Mouse (Mus musculus): Measurements from ENCODE around the gene Arg2. TPM values are rescaled to one million over a fixed set of nuclear protein-coding genes. Genes with fewer than 3 reads are reported as not detected.

Gene Arg2
- polyA plus RNA-seq, 1 experiment from 2014 or later, result 0.14 TPM

- H3K36me3 ChIP-seq (ENCODE audit: control insufficient read depth, insufficient read depth, low read length), result no peaks in the 10 kb centered on the region
Measured at GRCm38 (mm10) chr12:79138999-79139398, 8.4 kb downstream of the Arg2 start.

GRCm38 (mm10) chr12:79139417-79139816 is 8.8 kb downstream of the Arg2 start:
- no peak overlapping the region for H3K4me3 ChIP-seq (ENCODE audit: control insufficient read depth in 1 of 2, insufficient read depth in 1 of 2, low read depth in 1 of 2, low read length in 2 of 2)
- no peak overlapping the region for H3K4me2 ChIP-seq (ENCODE audit: low read length)
- no peaks in the 10 kb centered on the region for H3K9me3 ChIP-seq (ENCODE audit: control insufficient read depth, low read length)
- no peaks in the 10 kb centered on the region for H3K36me3 ChIP-seq (ENCODE audit: control insufficient read depth, insufficient read depth, low read length)
- no peak for ATAC-seq (ENCODE audit: insufficient number of reproducible peaks, insufficient read depth, low FRiP score, low read depth)
- H3K27ac ChIP-seq (replicated peaks in 1 of 2; ENCODE audit: control insufficient read depth in 1 of 2, insufficient read depth in 1 of 2, low read depth in 2 of 2, low read length in 2 of 2), result no peak overlapping the region
- WGBS, result 44% methylated on average over 1 of the region's 1 CpGs
- H3K27me3 ChIP-seq (ENCODE audit: control insufficient read depth, insufficient read depth, low read length), result no peaks in the 10 kb centered on the region
- H3K9ac ChIP-seq (ENCODE audit: low read length), result no peak overlapping the region
- no peaks in the 10 kb centered on the region for H3K4me1 ChIP-seq (ENCODE audit: control insufficient read depth in 2 of 2, insufficient read depth in 2 of 2, low read length in 2 of 2)

More at GRCm38 (mm10) chr12:79138999-79139398, 8.4 kb downstream of the Arg2 start:
- H3K4me3 ChIP-seq (ENCODE audit: control insufficient read depth in 1 of 2, insufficient read depth in 1 of 2, low read depth in 1 of 2, low read length in 2 of 2), result no peak overlapping the region
- H3K27ac ChIP-seq (replicated peaks in 1 of 2; ENCODE audit: control insufficient read depth in 1 of 2, insufficient read depth in 1 of 2, low read depth in 2 of 2, low read length in 2 of 2), result no peak overlapping the region
- H3K4me2 ChIP-seq (ENCODE audit: low read length), result no peak overlapping the region
- no peaks in the 10 kb centered on the region for H3K4me1 ChIP-seq (ENCODE audit: control insufficient read depth in 2 of 2, insufficient read depth in 2 of 2, low read length in 2 of 2)
- ATAC-seq (ENCODE audit: insufficient number of reproducible peaks, insufficient read depth, low FRiP score, low read depth), result no peak
- no peaks in the 10 kb centered on the region for H3K27me3 ChIP-seq (ENCODE audit: control insufficient read depth, insufficient read depth, low read length)
- H3K9me3 ChIP-seq (ENCODE audit: control insufficient read depth, low read length), result no peaks in the 10 kb centered on the region
- H3K9ac ChIP-seq (ENCODE audit: low read length), result no peak overlapping the region

GRCm38 (mm10) chr12:79140811-79141210 is 10.2 kb downstream of the Arg2 start:
- H3K9me3 ChIP-seq (ENCODE audit: control insufficient read depth, low read length), result no peaks in the 10 kb centered on the region
- no peak overlapping the region for H3K27ac ChIP-seq (replicated peaks in 1 of 2; ENCODE audit: control insufficient read depth in 1 of 2, insufficient read depth in 1 of 2, low read depth in 2 of 2, low read length in 2 of 2)
- no peak overlapping the region for H3K4me2 ChIP-seq (ENCODE audit: low read length)
- 85% methylated on average over 2 of the region's 2 CpGs for WGBS
- H3K4me3 ChIP-seq (ENCODE audit: control insufficient read depth in 1 of 2, insufficient read depth in 1 of 2, low read depth in 1 of 2, low read length in 2 of 2), result no peak overlapping the region
- H3K27me3 ChIP-seq (ENCODE audit: control insufficient read depth, insufficient read depth, low read length), result no peaks in the 10 kb centered on the region
- H3K4me1 ChIP-seq (ENCODE audit: control insufficient read depth in 2 of 2, insufficient read depth in 2 of 2, low read length in 2 of 2), result no peaks in the 10 kb centered on the region
- no peak for ATAC-seq (ENCODE audit: insufficient number of reproducible peaks, insufficient read depth, low FRiP score, low read depth)
- no peaks in the 10 kb centered on the region for H3K36me3 ChIP-seq (ENCODE audit: control insufficient read depth, insufficient read depth, low read length)
- no peak overlapping the region for H3K9ac ChIP-seq (ENCODE audit: low read length)

- Histone ChIP-seq H3K9me3 (ENCODE audit: control insufficient read depth, low read length) (no peaks in the 10 kb centered on the region), H3K4me1 (ENCODE audit: control insufficient read depth in 2 of 2, insufficient read depth in 2 of 2, low read length in 2 of 2) (no peaks in the 10 kb centered on the region), H3K4me3 (ENCODE audit: control insufficient read depth in 1 of 2, insufficient read depth in 1 of 2, low read depth in 1 of 2, low read length in 2 of 2) (no peak overlapping the region), H3K9ac (ENCODE audit: low read length) (no peak overlapping the region), H3K27me3 (ENCODE audit: control insufficient read depth, insufficient read depth, low read length) (no peaks in the 10 kb centered on the region), H3K4me2 (ENCODE audit: low read length) (no peak overlapping the region), H3K36me3 (ENCODE audit: control insufficient read depth, insufficient read depth, low read length) (no peaks in the 10 kb centered on the region), H3K27ac (replicated peaks in 1 of 2; ENCODE audit: control insufficient read depth in 1 of 2, insufficient read depth in 1 of 2, low read depth in 2 of 2, low read length in 2 of 2) (no peak overlapping the region)
- ATAC-seq (ENCODE audit: insufficient number of reproducible peaks, insufficient read depth, low FRiP score, low read depth), result no peak
Measured at GRCm38 (mm10) chr12:79141384-79141783, 10.8 kb downstream of the Arg2 start.

- 93% methylated on average over 6 of the region's 6 CpGs for WGBS
- no peak for ATAC-seq (ENCODE audit: insufficient number of reproducible peaks, insufficient read depth, low FRiP score, low read depth)
- no peaks in the 10 kb centered on the region for H3K9me3 ChIP-seq (ENCODE audit: control insufficient read depth, low read length)
Measured at GRCm38 (mm10) chr12:79149653-79150052, 19.1 kb downstream of the Arg2 start.

GRCm38 (mm10) chr12:79162876-79163275 is 32.3 kb downstream of the Arg2 start:
- no peak for ATAC-seq (ENCODE audit: insufficient number of reproducible peaks, insufficient read depth, low FRiP score, low read depth)
- Histone ChIP-seq H3K9ac (ENCODE audit: low read length) (no peak overlapping the region), H3K27ac (replicated peaks in 1 of 2; ENCODE audit: control insufficient read depth in 1 of 2, insufficient read depth in 1 of 2, low read depth in 2 of 2, low read length in 2 of 2) (no peak overlapping the region), H3K27me3 (ENCODE audit: control insufficient read depth, insufficient read depth, low read length) (no peaks in the 10 kb centered on the region), H3K9me3 (ENCODE audit: control insufficient read depth, low read length) (no peaks in the 10 kb centered on the region), H3K36me3 (ENCODE audit: control insufficient read depth, insufficient read depth, low read length) (peaks cover 84% of the 10 kb centered on the region), H3K4me3 (ENCODE audit: control insufficient read depth in 1 of 2, insufficient read depth in 1 of 2, low read depth in 1 of 2, low read length in 2 of 2) (no peak overlapping the region), H3K4me2 (ENCODE audit: low read length) (no peak overlapping the region), H3K4me1 (ENCODE audit: control insufficient read depth in 2 of 2, insufficient read depth in 2 of 2, low read length in 2 of 2) (peaks cover 2 to 17% of the 10 kb centered on the region in 2 experiments)
- 91% methylated on average over 3 of the region's 3 CpGs for WGBS

More at GRCm38 (mm10) chr12:79149653-79150052, 19.1 kb downstream of the Arg2 start:
- Histone ChIP-seq H3K27ac (replicated peaks in 1 of 2; ENCODE audit: control insufficient read depth in 1 of 2, insufficient read depth in 1 of 2, low read depth in 2 of 2, low read length in 2 of 2) (no peak overlapping the region), H3K27me3 (ENCODE audit: control insufficient read depth, insufficient read depth, low read length) (no peaks in the 10 kb centered on the region), H3K4me2 (ENCODE audit: low read length) (no peak overlapping the region), H3K9ac (ENCODE audit: low read length) (no peak overlapping the region), H3K4me1 (ENCODE audit: control insufficient read depth in 2 of 2, insufficient read depth in 2 of 2, low read length in 2 of 2) (no peaks in the 10 kb centered on the region), H3K36me3 (ENCODE audit: control insufficient read depth, insufficient read depth, low read length) (peaks cover 13% of the 10 kb centered on the region), H3K4me3 (ENCODE audit: control insufficient read depth in 1 of 2, insufficient read depth in 1 of 2, low read depth in 1 of 2, low read length in 2 of 2) (no peak overlapping the region)

- Histone ChIP-seq H3K4me3 (ENCODE audit: control insufficient read depth in 1 of 2, insufficient read depth in 1 of 2, low read depth in 1 of 2, low read length in 2 of 2) (no peak overlapping the region), H3K9ac (ENCODE audit: low read length) (no peak overlapping the region), H3K36me3 (ENCODE audit: control insufficient read depth, insufficient read depth, low read length) (peaks cover 30% of the 10 kb centered on the region), H3K4me2 (ENCODE audit: low read length) (no peak overlapping the region), H3K4me1 (ENCODE audit: control insufficient read depth in 2 of 2, insufficient read depth in 2 of 2, low read length in 2 of 2) (peaks cover 2 to 18% of the 10 kb centered on the region in 2 experiments), H3K27me3 (ENCODE audit: control insufficient read depth, insufficient read depth, low read length) (no peaks in the 10 kb centered on the region), H3K27ac (replicated peaks in 1 of 2; ENCODE audit: control insufficient read depth in 1 of 2, insufficient read depth in 1 of 2, low read depth in 2 of 2, low read length in 2 of 2) (no peak overlapping the region), H3K9me3 (ENCODE audit: control insufficient read depth, low read length) (no peaks in the 10 kb centered on the region)
- ATAC-seq (ENCODE audit: insufficient number of reproducible peaks, insufficient read depth, low FRiP score, low read depth), result no peak
Measured at GRCm38 (mm10) chr12:79169173-79169572, 38.6 kb downstream of the Arg2 start.

- WGBS, result 79% methylated on average over 3 of the region's 3 CpGs
- no peak for ATAC-seq (ENCODE audit: insufficient number of reproducible peaks, insufficient read depth, low FRiP score, low read depth)
- Histone ChIP-seq H3K9ac (ENCODE audit: low read length) (no peak overlapping the region), H3K4me1 (ENCODE audit: control insufficient read depth in 2 of 2, insufficient read depth in 2 of 2, low read length in 2 of 2) (peaks cover 2 to 11% of the 10 kb centered on the region in 2 experiments; a peak in 3 of 4 replicates), H3K27me3 (ENCODE audit: control insufficient read depth, insufficient read depth, low read length) (no peaks in the 10 kb centered on the region), H3K27ac (replicated peaks in 1 of 2; ENCODE audit: control insufficient read depth in 1 of 2, insufficient read depth in 1 of 2, low read depth in 2 of 2, low read length in 2 of 2) (no peak overlapping the region), H3K36me3 (ENCODE audit: control insufficient read depth, insufficient read depth, low read length) (peaks cover 29% of the 10 kb centered on the region), H3K9me3 (ENCODE audit: control insufficient read depth, low read length) (no peaks in the 10 kb centered on the region), H3K4me3 (ENCODE audit: control insufficient read depth in 1 of 2, insufficient read depth in 1 of 2, low read depth in 1 of 2, low read length in 2 of 2) (no peak overlapping the region), H3K4me2 (ENCODE audit: low read length) (no peak overlapping the region)
Measured at GRCm38 (mm10) chr12:79170421-79170820, 39.8 kb downstream of the Arg2 start.
